In genomic region chr10:20022608-20023340, GRCm38 (mm10) we compare ENCODE assay signal across 13 mouse cellular contexts.
DNase-seq lines count a peak whose midpoint lies in the region; ATAC-seq and TF ChIP-seq lines count a peak whose summit lies in the region.
"Had no signal": no experiment of that assay in that cellular context is flagged by ENCODE, and none has a peak within 500 bp of the region (broad histone marks: within the 10 kb centered on the region; RNA-seq: fewer than 3 reads in every experiment).

No protein-coding gene starts in this region.

- H3K4me3 ChIP-seq in cerebellum, adult 2 months (replicated peaks; ENCODE audit: insufficient read depth, low read depth, low read length), result no peak overlapping the region
- no peak overlapping the region for H3K4me3 ChIP-seq in hindbrain, postnatal 0 days (ENCODE audit: low read length)
- H3K4me3 ChIP-seq in hindbrain, embryonic 14.5 days (replicated peaks; ENCODE audit: low read length), result no peak overlapping the region
- no peak overlapping the region for H3K4me3 ChIP-seq in thymus, adult 2 months (ENCODE audit: control insufficient read depth, insufficient read depth, low read length)
- no peak overlapping the region for H3K4me3 ChIP-seq in intestine, postnatal 0 days (ENCODE audit: low read depth, low read length)
- H3K4me3 ChIP-seq: left cerebral cortex, adult 2 months; limb, embryonic 12.5 days had no signal

- H3K27me3 ChIP-seq in cerebellum, adult 2 months (ENCODE audit: control insufficient read depth, insufficient read depth, low read length), result no peaks in the 10 kb centered on the region
- H3K27me3 ChIP-seq in hindbrain, postnatal 0 days (ENCODE audit: insufficient read depth, low read length), result no peaks in the 10 kb centered on the region
- no peaks in the 10 kb centered on the region for H3K27me3 ChIP-seq in hindbrain, embryonic 14.5 days (ENCODE audit: control insufficient read depth, insufficient read depth, low read length)
- no peaks in the 10 kb centered on the region for H3K27me3 ChIP-seq in thymus, adult 2 months (ENCODE audit: control insufficient read depth, insufficient read depth, low read length)
- no peaks in the 10 kb centered on the region for H3K27me3 ChIP-seq in intestine, postnatal 0 days (replicated peaks; ENCODE audit: control insufficient read depth, insufficient read depth, low read length)
- H3K27me3 ChIP-seq: limb, embryonic 12.5 days had no signal

- no peak overlapping the region for H3K9ac ChIP-seq in hindbrain, postnatal 0 days (replicated peaks; ENCODE audit: low read length)
- H3K9ac ChIP-seq in hindbrain, embryonic 14.5 days, result no peak overlapping the region
- no peak overlapping the region for H3K9ac ChIP-seq in intestine, postnatal 0 days (ENCODE audit: low read depth, low read length)
- H3K9ac ChIP-seq: limb, embryonic 12.5 days; liver, postnatal 0 days had no signal

- WGBS in cerebellum, adult 2 months, result 25% methylated on average over 10 of the region's 10 CpGs
- WGBS in hindbrain, postnatal 0 days, result 43% methylated on average over 10 of the region's 10 CpGs
- WGBS in hindbrain, embryonic 14.5 days, result 55% methylated on average over 10 of the region's 10 CpGs
- 94% methylated on average over 10 of the region's 10 CpGs for WGBS in thymus, adult 2 months
- 68% methylated on average over 10 of the region's 10 CpGs for WGBS in intestine, postnatal 0 days

- peaks cover 23% of the 10 kb centered on the region for H3K4me1 ChIP-seq in cerebellum, adult 2 months (ENCODE audit: control insufficient read depth, insufficient read depth, low read length)
- peaks cover 5% of the 10 kb centered on the region; the same call in 1 of the 2 replicates for H3K4me1 ChIP-seq in hindbrain, postnatal 0 days (ENCODE audit: insufficient read depth, low read length)
- peaks cover 10% of the 10 kb centered on the region; the same call in 1 of the 2 replicates for H3K4me1 ChIP-seq in hindbrain, embryonic 14.5 days (replicated peaks; ENCODE audit: control insufficient read depth, insufficient read depth, low read length)
- H3K4me1 ChIP-seq in thymus, adult 2 months (replicated peaks; ENCODE audit: control insufficient read depth, insufficient read depth, low read length), result no peaks in the 10 kb centered on the region
- no peaks in the 10 kb centered on the region for H3K4me1 ChIP-seq in intestine, postnatal 0 days (replicated peaks; ENCODE audit: control insufficient read depth, insufficient read depth, low read length)
- H3K4me1 ChIP-seq: limb, embryonic 12.5 days had no signal

- TF ChIP-seq CTCF in cerebellum, adult 2 months (IDR thresholded peaks at IDR 0.05; ENCODE audit: borderline replicate concordance, insufficient read depth, low read depth, low read length), result no peak
- TF ChIP-seq CTCF in hindbrain, postnatal 0 days (IDR thresholded peaks at IDR 0.05; ENCODE audit: low read depth), result no peak
- TF ChIP-seq CTCF in thymus, adult 2 months (IDR thresholded peaks at IDR 0.05; ENCODE audit: borderline replicate concordance, control insufficient read depth, extremely low read depth, insufficient read depth, low read length, poor library complexity), result no peak
- no peak for TF ChIP-seq CTCF in intestine, postnatal 0 days (IDR thresholded peaks at IDR 0.05; ENCODE audit: low read depth)

- ATAC-seq in hindbrain, postnatal 0 days, result peak; percentile 44
- ATAC-seq in hindbrain, embryonic 14.5 days (ENCODE audit: low FRiP score), result no peak
- no peak for ATAC-seq in intestine, postnatal 0 days
- ATAC-seq: liver, postnatal 0 days had no signal

- no peak overlapping the region for H3K4me2 ChIP-seq in hindbrain, postnatal 0 days (ENCODE audit: low read depth, low read length)
- H3K4me2 ChIP-seq in hindbrain, embryonic 14.5 days (replicated peaks), result no peak overlapping the region
- no peak overlapping the region for H3K4me2 ChIP-seq in intestine, postnatal 0 days (replicated peaks; ENCODE audit: low read depth)
- H3K4me2 ChIP-seq: limb, embryonic 12.5 days had no signal

- peak overlapping the region; percentile 44 for H3K27ac ChIP-seq in cerebellum, adult 2 months (ENCODE audit: insufficient read depth, low read length)
- no peak overlapping the region for H3K27ac ChIP-seq in hindbrain, postnatal 0 days
- no peak overlapping the region for H3K27ac ChIP-seq in hindbrain, embryonic 14.5 days
- no peak overlapping the region for H3K27ac ChIP-seq in thymus, adult 2 months (ENCODE audit: control insufficient read depth, insufficient read depth, low read length)
- H3K27ac ChIP-seq in intestine, postnatal 0 days (ENCODE audit: low read depth, low read length), result no peak overlapping the region
- H3K27ac ChIP-seq: left cerebral cortex, adult 2 months; limb, embryonic 12.5 days had no signal

- no peak for TF ChIP-seq POLR2A in cerebellum, adult 2 months (IDR thresholded peaks at IDR 0.05; ENCODE audit: borderline replicate concordance, insufficient read depth, low read length)
- no peak for TF ChIP-seq POLR2A in thymus, adult 2 months (IDR thresholded peaks at IDR 0.05; ENCODE audit: control insufficient read depth, extremely low read depth, insufficient read depth, low read length, poor library complexity)

- DNase-seq in cerebellum, adult 2 months, result peak; percentile 36 to 56
- no peak for DNase-seq in cerebellum, postnatal 10 days
- DNase-seq in hindbrain, postnatal 0 days (ENCODE audit: low spot score), result peak; percentile 26
- DNase-seq in hindbrain, embryonic 14.5 days (ENCODE audit: low spot score), result no peak
- peak; percentile 2 for DNase-seq in testis, postnatal 14 days (ENCODE audit: low spot score)
- DNase-seq in testis, postnatal 10 days (ENCODE audit: low spot score), result no peak
- DNase-seq in thymus, adult 2 months, result no peak
- DNase-seq: liver, postnatal 0 days; lung, postnatal 4 days; thymus, postnatal 4 days had no signal

- H3K9me3 ChIP-seq in hindbrain, postnatal 0 days (ENCODE audit: low read length), result no peaks in the 10 kb centered on the region
- no peaks in the 10 kb centered on the region; the same call in 1 of the 2 replicates for H3K9me3 ChIP-seq in hindbrain, embryonic 14.5 days (ENCODE audit: control insufficient read depth, low read length)
- H3K9me3 ChIP-seq in intestine, postnatal 0 days (ENCODE audit: control insufficient read depth), result 0 out of 2 replicates have a peak, but pooled peaks cover 2% of the 10 kb centered on the region

- no peaks in the 10 kb centered on the region for H3K36me3 ChIP-seq in hindbrain, postnatal 0 days (ENCODE audit: insufficient read depth, low read length)
- H3K36me3 ChIP-seq in hindbrain, embryonic 14.5 days (replicated peaks; ENCODE audit: control insufficient read depth, insufficient read depth), result no peaks in the 10 kb centered on the region
- H3K36me3 ChIP-seq in thymus, adult 2 months (ENCODE audit: control insufficient read depth, insufficient read depth, low read length), result no peaks in the 10 kb centered on the region; the same call in 1 of the 2 replicates
- H3K36me3 ChIP-seq in intestine, postnatal 0 days (ENCODE audit: control insufficient read depth, insufficient read depth), result no peaks in the 10 kb centered on the region; the same call in 1 of the 2 replicates
- H3K36me3 ChIP-seq: limb, embryonic 12.5 days had no signal

Comparison
In these comparisons a context has a peak if more than half of its experiments do, and no peak if none do; other contexts are left out.
1. DNase-seq: peak in cerebellum, adult 2 months (2 of 2), hindbrain, postnatal 0 days (single experiment) and testis, postnatal 14 days (single experiment); none in cerebellum, postnatal 10 days (0 of 2), hindbrain, embryonic 14.5 days (single experiment), testis, postnatal 10 days (single experiment) and thymus, adult 2 months (single experiment).